Mouse (Mus musculus) embryonic facial prominence, embryonic 14.5 days (tissue): ENCODE data around the gene Csgalnact2. TPM values are rescaled to one million over a fixed set of nuclear protein-coding genes. Genes with fewer than 3 reads are reported as not detected.

Source experiments
- ATAC-seq: fragments of 200-750 bp; cut with Nextera tagmentation; 2 replicates; pipeline ENCODE4 v1.8.0; 2017; ENCODE audit warnings: low read depth, moderate number of reproducible peaks, moderate TSS enrichment
- DNase-seq: peaks from one replicate; pipeline ENCODE4 v3.0.0-alpha.2; 2015; ENCODE audit warnings: low spot score
- H3K27ac ChIP-seq: fragments of 300-500 bp; sonication (generic); replicated peaks from 2 replicates; pipeline ENCODE4 v1.5.1; 2014; ENCODE audit warnings: low read depth, mild to moderate bottlenecking, low read length, moderate library complexity
- H3K27me3 ChIP-seq: fragments of 300-500 bp; sonication (generic); replicated peaks from 2 replicates; pipeline ENCODE4 v1.6.1; 2014; ENCODE audit warnings: low read length; ENCODE audit not compliant: control insufficient read depth, insufficient read depth
- H3K36me3 ChIP-seq: fragments of 300-500 bp; sonication (generic); 2 replicates; pipeline ENCODE4 v1.6.1; 2014; ENCODE audit warnings: low read length, mixed read lengths; ENCODE audit not compliant: control insufficient read depth, insufficient read depth
- H3K4me1 ChIP-seq: fragments of 300-500 bp; sonication (generic); 2 replicates; pipeline ENCODE4 v1.6.1; 2014; ENCODE audit warnings: antibody characterized with exemption, low read length; ENCODE audit not compliant: control insufficient read depth, insufficient read depth
- H3K4me2 ChIP-seq: fragments of 300-500 bp; sonication (generic); 2 replicates; pipeline ENCODE4 v1.6.1; 2014; ENCODE audit warnings: low read depth, mild to moderate bottlenecking, low read length, moderate library complexity, mixed read lengths
- H3K4me3 ChIP-seq: fragments of 300-500 bp; sonication (generic); 2 replicates; pipeline ENCODE4 v1.5.1; 2014; ENCODE audit warnings: low read depth, mild to moderate bottlenecking, low read length
- H3K9ac ChIP-seq: fragments of 300-500 bp; sonication (generic); 2 replicates; pipeline ENCODE4 v1.6.1; 2014; ENCODE audit warnings: low read depth, mild to moderate bottlenecking, low read length, moderate library complexity, mixed read lengths
- H3K9me3 ChIP-seq: fragments of 300-500 bp; sonication (generic); 2 replicates; pipeline ENCODE4 v1.6.1; 2016; ENCODE audit warnings: low read length; ENCODE audit not compliant: control insufficient read depth
- WGBS: fragments of 180-500 bp; shearing (Covaris S2); extraction: QIAGEN DNeasy Blood & Tissue Kit; methylation state at CpG from one replicate; pipeline ENCODE4 v1.1.7; 2014; 5-methylcytosine and 5-hydroxymethylcytosine counted together
- polyA plus RNA-seq: library from polyadenylated mRNA; unstranded; fragments of >200 nt; fragmentation: Nextera tagmentation; extraction: Ambion mirVana; gene quantifications from 2 replicates; pipeline ENCODE4 v1.2.1, GENCODE M21; 2014

Csgalnact2 gene
- polyA plus RNA-seq, 1 experiment from 2014 or later = 21.2 TPM

DNA sequence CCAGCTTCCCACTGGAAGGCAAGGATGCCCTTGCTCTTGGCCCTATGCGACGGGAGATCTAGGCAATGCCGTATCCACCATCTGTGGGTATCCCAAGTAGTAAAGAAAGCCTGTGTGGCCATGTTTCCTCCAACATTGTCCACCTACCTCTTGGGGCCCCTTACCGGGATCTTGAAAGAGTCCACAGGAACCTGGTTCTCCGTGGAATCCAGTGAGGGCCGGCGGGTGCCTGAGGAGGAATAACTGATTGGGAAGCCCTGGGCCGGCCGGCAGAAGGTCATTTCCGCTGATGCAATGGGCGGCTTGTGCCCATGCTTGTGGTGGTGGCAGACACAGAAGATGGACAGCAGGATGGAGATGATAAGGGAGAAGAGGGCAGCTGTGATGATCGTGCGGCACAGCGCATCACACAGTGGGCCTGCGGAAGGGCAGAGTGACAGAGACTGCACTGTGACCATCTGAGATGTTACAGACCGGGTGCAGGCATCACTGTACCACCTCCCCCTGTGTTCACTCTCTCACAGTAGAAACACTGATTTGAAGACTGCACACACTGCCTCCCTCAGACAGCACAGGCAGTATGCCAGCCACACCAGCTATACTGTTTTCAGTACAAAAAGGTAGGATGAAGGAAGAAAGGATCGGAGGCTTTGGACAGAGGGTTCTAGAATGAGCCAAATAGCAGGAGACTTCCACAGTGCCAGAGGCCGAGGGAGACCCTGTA, 34.5 kb upstream of the Csgalnact2 start:
- no peak for ATAC-seq
- 90% methylated on average over 18 of the region's 18 CpGs for WGBS

DNA sequence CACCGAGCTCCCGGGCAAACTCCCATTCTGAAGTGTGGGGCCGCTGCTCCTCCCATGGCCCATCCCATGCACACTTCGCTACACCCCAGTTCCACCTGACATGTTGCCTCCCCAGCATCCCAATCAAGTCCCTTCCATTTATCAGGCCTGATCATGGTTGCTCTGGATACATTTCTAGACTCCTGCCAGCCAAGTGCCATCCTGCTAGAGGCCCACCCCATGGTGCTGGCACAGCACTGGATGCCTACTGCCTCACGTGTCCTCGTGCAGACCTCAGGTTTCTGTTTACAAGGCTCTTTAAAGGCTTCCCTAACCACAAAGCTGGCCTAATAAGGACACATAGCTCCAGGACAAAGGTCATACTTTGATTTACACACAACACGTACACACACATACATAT, 32.4 kb upstream of the Csgalnact2 start:
- H3K27me3 ChIP-seq = no peaks in the 10 kb centered on the region
- no peak overlapping the region for H3K4me2 ChIP-seq
- H3K9me3 ChIP-seq = no peaks in the 10 kb centered on the region
- H3K27ac ChIP-seq = no peak overlapping the region
- no peaks in the 10 kb centered on the region for H3K4me1 ChIP-seq
- H3K9ac ChIP-seq = no peak overlapping the region
- H3K4me3 ChIP-seq = no peak overlapping the region
- H3K36me3 ChIP-seq = no peaks in the 10 kb centered on the region
- 88% methylated on average over 7 of the region's 7 CpGs for WGBS
- ATAC-seq (no peak), DNase-seq (no peak)

More for the DNA sequence above, 34.5 kb upstream of the Csgalnact2 start:
- Histone ChIP-seq H3K27ac (no peak overlapping the region), H3K27me3 (no peaks in the 10 kb centered on the region), H3K36me3 (no peaks in the 10 kb centered on the region), H3K4me2 (no peak overlapping the region), H3K9me3 (no peaks in the 10 kb centered on the region), H3K4me1 (no peaks in the 10 kb centered on the region), H3K9ac (no peak overlapping the region), H3K4me3 (no peak overlapping the region)
- DNase-seq = no peak

DNA sequence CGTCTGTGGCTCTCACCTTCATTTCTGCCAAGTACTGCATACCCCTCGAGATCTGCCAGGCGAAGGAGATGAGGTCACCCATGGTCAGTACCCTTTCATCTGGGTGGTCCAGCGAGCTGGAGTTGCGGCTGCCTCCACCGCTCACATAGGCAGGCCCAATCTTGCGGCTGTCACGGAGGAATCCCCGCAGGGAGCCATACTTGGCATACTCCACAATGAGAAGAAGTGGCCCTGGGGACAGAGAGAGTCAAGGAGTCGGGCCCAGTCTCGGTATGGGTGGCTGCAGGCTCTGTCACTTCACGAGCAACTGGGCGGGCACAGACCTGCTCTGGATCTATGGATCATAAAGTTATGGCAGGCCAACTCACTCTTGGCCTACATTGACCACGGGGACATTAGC, 29.2 kb upstream of the Csgalnact2 start:
- H3K27ac ChIP-seq = no peak overlapping the region
- no peak overlapping the region for H3K4me2 ChIP-seq
- H3K9ac ChIP-seq = no peak overlapping the region
- ATAC-seq = no peak
- no peaks in the 10 kb centered on the region for H3K36me3 ChIP-seq
- 88% methylated on average over 12 of the region's 14 CpGs for WGBS
- no peak overlapping the region for H3K4me3 ChIP-seq
- H3K9me3 ChIP-seq = no peaks in the 10 kb centered on the region
- DNase-seq = no peak
- H3K27me3 ChIP-seq = no peaks in the 10 kb centered on the region
- H3K4me1 ChIP-seq = no peaks in the 10 kb centered on the region

DNA sequence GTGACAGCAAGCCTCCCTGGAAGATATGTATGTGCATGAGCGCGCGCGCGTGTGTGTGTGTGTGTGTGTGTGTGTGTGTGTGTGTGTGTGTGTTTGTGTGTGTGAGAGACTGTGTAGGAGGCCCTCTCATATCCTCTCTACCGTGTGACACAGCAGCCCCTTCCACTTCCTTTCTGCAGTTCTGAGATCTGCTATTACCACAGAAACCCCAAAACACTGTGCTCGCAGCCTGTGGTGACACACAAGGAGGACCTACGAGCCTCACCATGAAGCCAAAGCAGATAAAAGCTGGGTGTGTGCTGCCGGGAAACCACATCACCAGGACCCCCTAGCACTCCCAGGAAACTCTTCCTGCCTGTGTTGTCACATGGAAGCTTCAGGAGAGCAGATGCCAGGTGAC, 28.1 kb upstream of the Csgalnact2 start:
- H3K36me3 ChIP-seq = no peaks in the 10 kb centered on the region
- H3K9me3 ChIP-seq = no peaks in the 10 kb centered on the region
- H3K27me3 ChIP-seq = no peaks in the 10 kb centered on the region
- H3K27ac ChIP-seq = no peak overlapping the region
- WGBS = 85% methylated on average over 7 of the region's 9 CpGs
- H3K9ac ChIP-seq = no peak overlapping the region
- DNase-seq (no peak), ATAC-seq (no peak)
- no peaks in the 10 kb centered on the region for H3K4me1 ChIP-seq
- H3K4me2 ChIP-seq = no peak overlapping the region
- H3K4me3 ChIP-seq = no peak overlapping the region

DNA sequence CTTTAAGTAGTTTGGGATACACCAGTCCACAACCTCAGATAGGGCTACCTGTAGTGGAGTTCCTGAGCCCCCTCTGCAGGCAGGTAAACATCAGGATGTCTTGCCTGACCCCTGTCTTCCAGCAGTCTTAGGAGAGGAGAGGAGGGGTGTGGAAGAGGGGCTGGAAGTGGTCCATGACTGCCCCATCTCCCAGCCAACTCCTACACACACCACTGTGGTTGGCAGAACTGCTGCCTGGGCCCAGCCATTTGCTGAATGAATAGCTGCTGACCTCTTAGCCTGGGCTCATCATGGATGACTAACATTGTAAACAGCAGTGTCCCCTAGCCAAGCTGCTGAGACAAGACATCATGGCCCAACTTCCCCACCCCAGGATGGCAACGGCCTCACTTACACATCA, 26.6 kb upstream of the Csgalnact2 start:
- DNase-seq (no peak), ATAC-seq (no peak)
- Histone ChIP-seq H3K4me2 (no peak overlapping the region), H3K9ac (no peak overlapping the region), H3K27me3 (no peaks in the 10 kb centered on the region), H3K36me3 (no peaks in the 10 kb centered on the region), H3K4me1 (no peaks in the 10 kb centered on the region), H3K4me3 (no peak overlapping the region), H3K27ac (no peak overlapping the region), H3K9me3 (no peaks in the 10 kb centered on the region)
- WGBS = 90% methylated on average over 1 of the region's 1 CpGs

DNA sequence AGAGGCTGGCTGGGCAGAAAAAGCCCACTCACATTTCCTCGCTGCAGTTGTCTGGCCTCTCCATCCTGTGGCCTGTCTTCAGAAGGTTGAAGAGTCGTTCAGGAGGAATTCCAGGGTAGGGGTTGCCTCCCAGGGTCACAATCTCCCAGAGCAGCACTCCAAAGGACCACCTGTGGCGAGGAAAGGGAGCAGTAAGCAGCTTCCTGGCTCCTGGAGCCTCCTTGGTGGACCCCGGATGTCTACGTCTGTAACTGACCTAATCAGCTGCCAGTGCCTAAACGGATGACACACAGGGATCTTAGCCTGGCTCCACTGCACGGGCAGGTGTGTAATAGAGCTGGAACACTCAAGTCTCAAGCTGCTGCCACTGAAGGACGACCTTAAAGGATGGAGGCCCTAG, 25.8 kb upstream of the Csgalnact2 start:
- H3K27me3 ChIP-seq = no peaks in the 10 kb centered on the region
- H3K9ac ChIP-seq = no peak overlapping the region
- H3K36me3 ChIP-seq = no peaks in the 10 kb centered on the region
- ATAC-seq (no peak), DNase-seq (no peak)
- no peaks in the 10 kb centered on the region for H3K4me1 ChIP-seq
- H3K4me3 ChIP-seq = no peak overlapping the region
- 70% methylated on average over 8 of the region's 8 CpGs for WGBS
- H3K4me2 ChIP-seq = no peak overlapping the region
- no peak overlapping the region for H3K27ac ChIP-seq
- H3K9me3 ChIP-seq = no peaks in the 10 kb centered on the region

DNA sequence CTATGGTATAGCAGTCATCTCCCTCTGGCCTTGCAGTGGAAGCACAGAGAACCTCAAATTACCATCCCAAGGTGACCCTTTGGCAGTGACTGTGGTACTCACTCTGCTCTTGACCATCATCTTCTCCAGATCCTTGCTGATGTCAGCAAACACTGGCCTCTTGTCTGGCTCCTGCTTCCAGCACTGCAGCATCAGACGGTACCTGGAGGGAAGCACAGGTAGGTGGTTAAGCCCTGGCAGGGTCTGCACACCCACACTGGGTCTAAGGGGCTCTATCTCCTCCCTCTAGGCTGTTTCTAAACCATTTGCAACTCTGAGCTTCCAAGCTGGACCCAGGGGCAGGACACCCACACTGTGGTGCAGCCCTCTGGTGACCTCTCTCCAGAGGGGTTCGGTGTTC, 24.1 kb upstream of the Csgalnact2 start:
- H3K27me3 ChIP-seq = no peaks in the 10 kb centered on the region
- DNase-seq (no peak), ATAC-seq (no peak)
- no peaks in the 10 kb centered on the region for H3K4me1 ChIP-seq
- H3K27ac ChIP-seq = no peak overlapping the region
- H3K36me3 ChIP-seq = no peaks in the 10 kb centered on the region
- 86% methylated on average over 2 of the region's 2 CpGs for WGBS
- H3K9ac ChIP-seq = no peak overlapping the region
- H3K4me3 ChIP-seq = no peak overlapping the region
- no peaks in the 10 kb centered on the region for H3K9me3 ChIP-seq
- H3K4me2 ChIP-seq = no peak overlapping the region

DNA sequence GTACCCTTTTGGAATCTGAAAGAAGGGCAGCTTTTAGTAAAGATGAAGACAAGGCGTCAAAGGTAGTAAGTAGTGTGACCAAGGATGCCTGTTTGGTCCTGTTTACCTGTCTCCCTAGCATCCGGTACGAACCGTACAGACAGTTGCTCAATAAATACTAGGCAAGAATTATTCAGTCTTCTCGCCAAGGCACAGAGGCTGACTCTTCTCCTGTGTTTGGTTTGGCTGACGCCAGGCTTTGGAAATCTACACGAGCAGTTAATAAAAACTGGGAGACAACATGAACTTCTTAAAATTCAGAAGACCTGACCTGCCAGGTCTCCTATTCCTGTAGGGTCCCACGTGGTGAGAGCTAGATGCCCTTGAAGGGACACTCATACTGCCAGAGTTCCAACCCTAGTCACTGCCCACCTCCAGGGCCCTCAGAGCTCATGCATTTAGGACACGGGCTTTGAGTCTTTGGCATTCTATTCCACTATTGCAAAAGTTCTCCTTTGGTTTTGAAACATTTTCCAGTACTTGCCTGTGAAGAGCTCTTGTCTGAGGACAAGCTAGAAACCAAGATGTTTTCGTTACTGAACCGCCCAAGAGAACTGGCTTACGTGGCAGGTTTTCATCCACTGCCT, 23.6 kb upstream of the Csgalnact2 start:
- Histone ChIP-seq H3K27ac (no peak overlapping the region), H3K4me2 (no peak overlapping the region), H3K36me3 (no peaks in the 10 kb centered on the region), H3K9ac (no peak overlapping the region), H3K4me1 (no peaks in the 10 kb centered on the region), H3K4me3 (no peak overlapping the region), H3K27me3 (no peaks in the 10 kb centered on the region), H3K9me3 (no peaks in the 10 kb centered on the region)
- 87% methylated on average over 12 of the region's 12 CpGs for WGBS
- no peak for ATAC-seq
- DNase-seq = no peak

DNA sequence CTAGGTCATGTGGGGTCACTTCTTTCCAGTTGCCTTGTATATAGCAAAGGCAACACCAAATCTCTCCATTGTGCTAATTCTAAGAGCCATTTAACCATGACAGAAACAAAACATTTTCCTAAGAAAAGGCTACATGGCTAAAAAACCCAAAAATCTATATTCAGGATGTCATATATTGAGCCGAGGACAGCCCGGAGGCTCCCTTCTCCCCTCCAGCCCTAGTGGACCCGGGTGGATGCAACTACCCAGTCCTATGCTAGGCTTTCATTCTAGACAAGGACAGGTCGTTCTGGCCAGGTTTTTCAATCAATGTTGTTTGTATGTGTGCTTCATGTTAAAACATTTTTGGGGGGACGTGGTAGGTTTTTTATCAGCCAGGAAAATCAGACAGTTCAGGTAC, 14.2 kb upstream of the Csgalnact2 start:
- Histone ChIP-seq H3K4me3 (no peak overlapping the region), H3K9me3 (no peaks in the 10 kb centered on the region), H3K27ac (no peak overlapping the region), H3K4me2 (no peak overlapping the region), H3K36me3 (no peaks in the 10 kb centered on the region), H3K4me1 (no peaks in the 10 kb centered on the region), H3K9ac (no peak overlapping the region), H3K27me3 (no peaks in the 10 kb centered on the region)
- 82% methylated on average over 5 of the region's 5 CpGs for WGBS
- no peak for ATAC-seq
- DNase-seq = no peak
